Mouse (Mus musculus) B cell, adult 62 days (primary cell): ENCODE data around the gene Lrp10. TPM values are rescaled to one million over a fixed set of nuclear protein-coding genes. Genes with fewer than 3 reads are reported as not detected.

Experiments used
- total RNA-seq: library from RNA; stranded (reverse); gene quantifications from 4 replicates; pipeline ENCODE4 v1.2.4, GENCODE M21; 2023

The Lrp10 gene
- 174 to 205 TPM (median 187 TPM) in 4 replicates for total RNA-seq

GRCm38 (mm10) chr14:54463959-54464292 lies at the start of gene Lrp10:
Lrp10 (plus strand) TSS chr14:54464137.

GRCm38 (mm10) chr14:54417623-54418081 lies 46.3 kb upstream of the Lrp10 start, which contains the start of gene Slc7a7:
Slc7a7 (minus strand) TSS chr14:54417780.

GRCm38 (mm10) chr14:54426689-54427398 lies 37.1 kb upstream of the Lrp10 start, which contains the start of gene Mrpl52:
Mrpl52 (plus strand) TSS chr14:54426909.

GRCm38 (mm10) chr14:54431334-54432077 lies 32.4 kb upstream of the Lrp10 start, which contains the start of gene Mmp14:
Mmp14 (plus strand) TSS chr14:54431612.

GRCm38 (mm10) chr14:54475941-54476844 lies 12.3 kb downstream of the Lrp10 start, which contains the start of gene Rem2:
Rem2 (plus strand) TSS chr14:54476100.

Other genes with a start within 250 kb of the Lrp10 start
- 142 to 157 TPM (median 146 TPM) in 4 replicates for gene Dad1, start 210.0 kb upstream of the Lrp10 start, total RNA-seq
- gene Abhd4, start 209.9 kb upstream of the Lrp10 start, total RNA-seq = 9.4 to 14.0 TPM (median 12.0 TPM) in 4 replicates
- 0.16 to 0.17 TPM in 2 of 4 replicates, not detected in the others for gene Olfr49, start 179.2 kb upstream of the Lrp10 start, total RNA-seq
- gene Oxa1l, start 103.3 kb upstream of the Lrp10 start, total RNA-seq = 83.4 to 87.6 TPM (median 84.7 TPM) in 4 replicates
- gene Slc7a7, start 46.4 kb upstream of the Lrp10 start, total RNA-seq = 6.0 to 8.3 TPM (median 7.2 TPM) in 4 replicates
- gene Mrpl52, start 37.2 kb upstream of the Lrp10 start, total RNA-seq = 80.8 to 114 TPM (median 85.8 TPM) in 4 replicates
- gene Mmp14, start 32.5 kb upstream of the Lrp10 start, total RNA-seq = 0.47 to 0.92 TPM (median 0.78 TPM) in 4 replicates
- gene Rem2, start 12.0 kb downstream of the Lrp10 start, total RNA-seq = 0.63 to 3.1 TPM (median 1.5 TPM) in 4 replicates
- 29.1 to 35.7 TPM (median 32.6 TPM) in 4 replicates for gene Prmt5, start 53.4 kb downstream of the Lrp10 start, total RNA-seq
- 10.3 to 17.1 TPM (median 11.5 TPM) in 4 replicates for gene Haus4, start 90.5 kb downstream of the Lrp10 start, total RNA-seq
- 0.17 to 0.22 TPM in 2 of 4 replicates, not detected in the others for gene Ajuba, start 113.4 kb downstream of the Lrp10 start, total RNA-seq
- gene 4931414P19Rik, start 141.9 kb downstream of the Lrp10 start, total RNA-seq = 4.6 to 9.6 TPM (median 5.2 TPM) in 4 replicates
- 50.0 to 57.9 TPM (median 52.8 TPM) in 4 replicates for gene Psmb5, start 153.9 kb downstream of the Lrp10 start, total RNA-seq
- not detected in 4 replicates for gene Psmb11, start 157.3 kb downstream of the Lrp10 start, total RNA-seq
- gene Gm17606, start 176.8 kb downstream of the Lrp10 start, total RNA-seq = not detected in 4 replicates
- gene Cdh24, start 177.2 kb downstream of the Lrp10 start, total RNA-seq = 2.9 to 5.7 TPM (median 3.5 TPM) in 4 replicates
- gene 1700123O20Rik, start 222.1 kb downstream of the Lrp10 start, total RNA-seq = 28.7 to 31.2 TPM (median 29.6 TPM) in 4 replicates
- gene Acin1, start 222.8 kb downstream of the Lrp10 start, total RNA-seq = 517 to 556 TPM (median 537 TPM) in 4 replicates
- not detected in 4 replicates for gene Gm29776, start 234.7 kb downstream of the Lrp10 start, total RNA-seq
- gene Cebpe, start 248.0 kb downstream of the Lrp10 start, total RNA-seq = not detected in 4 replicates